Comparison of ENCODE assay signal across 24 mouse cellular contexts in the genomic region with DNA sequence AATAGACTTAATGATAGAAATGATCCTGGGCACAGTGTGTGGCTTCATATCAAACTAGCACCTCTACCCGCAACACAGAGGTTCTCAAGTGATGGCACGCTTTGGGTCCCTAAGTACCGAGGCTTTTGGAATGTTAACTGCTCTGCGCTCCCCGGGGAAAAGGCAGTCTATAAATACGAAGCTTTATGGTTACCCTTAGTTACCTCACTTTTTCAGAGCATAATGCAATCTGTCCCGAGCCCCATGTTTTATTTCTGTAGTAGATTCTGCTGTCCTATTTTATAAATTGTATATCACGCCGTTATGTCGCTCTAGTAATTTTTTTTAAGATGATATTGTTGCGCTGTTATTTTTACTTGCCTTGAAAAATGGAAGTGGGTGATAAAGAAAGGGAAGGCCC.
"Had no signal": no experiment of that assay in that cellular context is flagged by ENCODE, and none has a peak within 500 bp of the region (broad histone marks: within the 10 kb centered on the region; RNA-seq: fewer than 3 reads in every experiment).

No protein-coding gene starts in this region.

- H3K27me3 ChIP-seq: hindbrain, embryonic 12.5 days; intestine, embryonic 15.5 days; limb, embryonic 13.5 days; limb, embryonic 15.5 days; liver, embryonic 12.5 days had no signal

- H3K4me3 ChIP-seq: gastrocnemius, adult 2 months; heart, adult 2 months; hindbrain, embryonic 10.5 days; hindbrain, embryonic 12.5 days; intestine, embryonic 15.5 days; limb, embryonic 13.5 days; limb, embryonic 15.5 days; liver, embryonic 12.5 days had no signal

- H3K4me1 ChIP-seq: intestine, embryonic 15.5 days; liver, embryonic 12.5 days had no signal

- H3K9ac ChIP-seq: hindbrain, embryonic 12.5 days; hindbrain, embryonic 14.5 days; intestine, embryonic 15.5 days; limb, embryonic 13.5 days; limb, embryonic 15.5 days; liver, embryonic 12.5 days; liver, embryonic 14.5 days had no signal

- H3K27ac ChIP-seq: gastrocnemius, adult 2 months; heart, adult 2 months; hindbrain, embryonic 10.5 days; hindbrain, embryonic 12.5 days; hindbrain, embryonic 14.5 days; intestine, embryonic 15.5 days; limb, embryonic 13.5 days; limb, embryonic 15.5 days; liver, embryonic 12.5 days; liver, embryonic 14.5 days had no signal

- H3K4me2 ChIP-seq: heart, embryonic 11.5 days; hindbrain, embryonic 12.5 days; hindbrain, embryonic 14.5 days; intestine, embryonic 15.5 days; limb, embryonic 13.5 days; limb, embryonic 15.5 days; liver, embryonic 12.5 days had no signal

- H3K9me3 ChIP-seq: hindbrain, embryonic 10.5 days; hindbrain, embryonic 12.5 days; intestine, embryonic 15.5 days; limb, embryonic 13.5 days; limb, embryonic 15.5 days; liver, embryonic 12.5 days had no signal

- DNase-seq: gastrocnemius, adult 2 months; gastrocnemius, postnatal 10 days; gastrocnemius, postnatal 25 days; heart, adult 2 months; heart, postnatal 10 days; heart, postnatal 4 days; kidney, adult 18-20 months; kidney, adult 8-10 months; kidney, postnatal 14 days; kidney, postnatal 36 days; layer of hippocampus, postnatal 36 days; left cerebral cortex, postnatal 4 days had no signal

- ATAC-seq: hindbrain, embryonic 16.5 days; inflammation-experienced regulatory T-cells, adult 6 months; intestine, embryonic 15.5 days; intestine, postnatal 0 days; liver, embryonic 12.5 days had no signal
